ENCODE assay signal across 24 mouse cellular contexts in genomic region chr11:118859839-118860238, GRCm38 (mm10). TPM values are rescaled to one million over a fixed set of nuclear protein-coding genes. Genes with fewer than 3 reads are reported as not detected.
A peak's percentile ranks its signal among the peaks of the same experiment; 100 is the strongest.
DNase-seq lines count a peak whose midpoint lies in the region; ATAC-seq and TF ChIP-seq lines count a peak whose summit lies in the region.
"Had no signal": no experiment of that assay in that cellular context is flagged by ENCODE, and none has a peak within 500 bp of the region (broad histone marks: within the 10 kb centered on the region; RNA-seq: fewer than 3 reads in every experiment).

No protein-coding gene starts in this region.

- peaks cover 79% of the 10 kb centered on the region for H3K4me1 ChIP-seq in cerebellum, adult 2 months (ENCODE audit: control insufficient read depth, insufficient read depth, low read length)

- no peak for TF ChIP-seq CTCF in cerebellum, adult 2 months (IDR thresholded peaks at IDR 0.05; ENCODE audit: borderline replicate concordance, insufficient read depth, low read depth, low read length)
- no peak for TF ChIP-seq CTCF in layer of hippocampus, adult 2 months (conservative IDR thresholded peaks at IDR 0.05)
- TF ChIP-seq CTCF in left cerebral cortex, adult 2 months (IDR thresholded peaks at IDR 0.05), result no peak

- 15% methylated on average over 5 of the region's 5 CpGs for WGBS in cerebellum, adult 2 months

- H3K27me3 ChIP-seq in cerebellum, adult 2 months (ENCODE audit: control insufficient read depth, insufficient read depth, low read length), result no peaks in the 10 kb centered on the region

- ATAC-seq in cerebellum, adult (ENCODE audit: insufficient number of reproducible peaks, low FRiP score, low TSS enrichment), result no peak
- ATAC-seq: activated CD4-positive, CD25-positive, alpha-beta regulatory T cell, adult 4 months; CD4-positive, CD25-positive, alpha-beta regulatory T cell, adult 4 months; Patski had no signal

- DNase-seq in cerebellum, adult 2 months, result peak; percentile 57 to 64
- DNase-seq in cerebellum, postnatal 25 days, result peak; percentile 58 to 66
- no peak for DNase-seq in cerebellum, adult 9-10 months
- DNase-seq in layer of hippocampus, adult 2 months (ENCODE audit: low spot score in 2 of 2), result no peak
- DNase-seq in layer of hippocampus, postnatal 36 days, result no peak
- no peak for DNase-seq in left cerebral cortex, adult 2 months (ENCODE audit: extremely low spot score in 1 of 2, low spot score in 2 of 2)
- no peak for DNase-seq in left cerebral cortex, postnatal 25 days (ENCODE audit: low spot score in 2 of 2)
- DNase-seq: adrenal gland, adult 2 months; adrenal gland, adult 8-10 months; adrenal gland, postnatal 10 days; adrenal gland, postnatal 14 days; adrenal gland, postnatal 25 days; adrenal gland, postnatal 36 days; B cell, adult 2 months; cerebellum, adult 11 months; cerebellum, adult 11-12 months had no signal

- H3K4me3 ChIP-seq in cerebellum, adult 2 months (replicated peaks; ENCODE audit: insufficient read depth, low read depth, low read length), result no peak overlapping the region
- H3K4me3 ChIP-seq in layer of hippocampus, adult 2 months, result no peak overlapping the region
- no peak overlapping the region for H3K4me3 ChIP-seq in left cerebral cortex, adult 2 months

- peak overlapping the region; percentile 26 for H3K27ac ChIP-seq in cerebellum, adult 2 months (ENCODE audit: insufficient read depth, low read length)
- H3K27ac ChIP-seq in layer of hippocampus, adult 2 months, result peak overlapping the region; percentile 57; the same call in 1 of the 2 replicates
- H3K27ac ChIP-seq in left cerebral cortex, adult 2 months, result peak overlapping the region; percentile 63; the same call in 1 of the 2 replicates

- intact Hi-C loops in left cerebral cortex, adult 2 months (cut with DNase I), result loop anchor here (5.0 kb wide), 2 partner anchors 37 to 103 kb away; no protein-coding TSS in a partner anchor
- intact Hi-C loops in left cerebral cortex, postnatal 25 days (cut with DNase I), result no loop called here

- TF ChIP-seq POLR2A in cerebellum, adult 2 months (IDR thresholded peaks at IDR 0.05; ENCODE audit: borderline replicate concordance, insufficient read depth, low read length), result no peak

RNA-seq across cellular contexts. Expression of gene Rbfox3, which starts 51.6 kb away (rescaled TPM):
- 163 and 201 TPM in 2 replicates for polyA plus RNA-seq in cerebellum, adult 2 months (2012; rRNA removed)
- total RNA-seq in layer of hippocampus, adult 2 months (2021), result 100 to 1,000 TPM; 276 to 303 TPM
- 100 to 1,000 TPM; 266 to 269 TPM for total RNA-seq in layer of hippocampus, postnatal 36 days (2021)
- 100 to 1,000 TPM; 345 to 353 TPM for total RNA-seq in left cerebral cortex, adult 2 months (2021)
- total RNA-seq in left cerebral cortex, postnatal 25 days (2021), result 100 to 1,000 TPM; 328 to 335 TPM
- total RNA-seq: CH12.LX, MEL had no signal
- polyA plus RNA-seq: C2C12; CD4-positive, CD25-positive, alpha-beta regulatory T cell, adult 4 months; G1E; Patski had no signal

Comparison
In these comparisons a context has a peak if more than half of its experiments do, and no peak if none do; other contexts are left out.
1. DNase-seq: peak in cerebellum, adult 2 months (2 of 2) and cerebellum, postnatal 25 days (2 of 2); none in cerebellum, adult 9-10 months (single experiment), layer of hippocampus, adult 2 months (0 of 2), layer of hippocampus, postnatal 36 days (0 of 2), left cerebral cortex, adult 2 months (0 of 2) and left cerebral cortex, postnatal 25 days (0 of 2).
2. Peak in every context shown above with its lines, with median percentiles within 50 percentile points of each other: H3K27ac ChIP-seq.